Mouse (Mus musculus) stomach, postnatal 0 days (tissue): ENCODE measurements around the gene Sycp3. TPM values are rescaled to one million over a fixed set of nuclear protein-coding genes. Genes with fewer than 3 reads are reported as not detected.
A peak's percentile ranks its signal among the peaks of the same experiment; 100 is the strongest.

Experiments used
- ATAC-seq: fragments of 200-750 bp; cut with Nextera tagmentation; 2 replicates; pipeline ENCODE4 v1.8.0; 2017; ENCODE audit not compliant: low FRiP score, low TSS enrichment
- DNase-seq: peaks from one replicate; pipeline ENCODE4 v3.0.0-alpha.2; 2016; ENCODE audit warnings: low spot score
- H3K27ac ChIP-seq: fragments of 300-500 bp; sonication (generic); replicated peaks from 2 replicates; pipeline ENCODE4 v1.5.1; 2014; ENCODE audit warnings: mild to moderate bottlenecking, control low read depth
- H3K27me3 ChIP-seq: fragments of 300-500 bp; sonication (generic); 2 replicates; pipeline ENCODE4 v1.6.1; 2014; ENCODE audit warnings: low read length; ENCODE audit not compliant: control insufficient read depth, insufficient read depth
- H3K36me3 ChIP-seq: fragments of 300-500 bp; sonication (generic); 2 replicates; pipeline ENCODE4 v1.6.1; 2014; ENCODE audit warnings: low read length, mixed read lengths; ENCODE audit not compliant: control insufficient read depth, insufficient read depth
- H3K4me1 ChIP-seq: fragments of 300-500 bp; sonication (generic); replicated peaks from 2 replicates; pipeline ENCODE4 v1.6.1; 2014; ENCODE audit warnings: antibody characterized with exemption; ENCODE audit not compliant: control insufficient read depth, insufficient read depth
- H3K4me2 ChIP-seq: fragments of 300-500 bp; sonication (generic); replicated peaks from 2 replicates; pipeline ENCODE4 v1.6.1; 2014; ENCODE audit warnings: low read depth, mild to moderate bottlenecking, control low read depth, moderate library complexity
- H3K4me3 ChIP-seq: fragments of 300-500 bp; sonication (generic); 2 replicates; pipeline ENCODE4 v1.5.1; 2014; ENCODE audit warnings: low read depth, low read length, control low read depth
- H3K9ac ChIP-seq: fragments of 300-500 bp; sonication (generic); 2 replicates; pipeline ENCODE4 v1.6.1; 2014; ENCODE audit warnings: mild to moderate bottlenecking, low read length, control low read depth, mixed read lengths
- H3K9me3 ChIP-seq: fragments of 300-500 bp; sonication (generic); 2 replicates; pipeline ENCODE4 v1.6.1; 2016; ENCODE audit warnings: low read length; ENCODE audit not compliant: control insufficient read depth
- CTCF ChIP-seq: IDR thresholded peaks from 2 replicates; pipeline ENCODE4 v1.5.1; 2016; ENCODE audit warnings: antibody characterized with exemption, low read depth, mild to moderate bottlenecking, moderate library complexity
- EP300 ChIP-seq: optimal IDR thresholded peaks from 2 replicates; pipeline ENCODE3; 2016; ENCODE audit warnings: antibody characterized with exemption
- WGBS: fragments of 180-500 bp; shearing (Covaris S2); extraction: QIAGEN DNeasy Blood & Tissue Kit; methylation state at CpG from one replicate; pipeline ENCODE4 v1.1.7; 2014; 5-methylcytosine and 5-hydroxymethylcytosine counted together
- polyA plus RNA-seq: library from polyadenylated mRNA; unstranded; fragments of >200 nt; fragmentation: Nextera tagmentation; extraction: Ambion mirVana; gene quantifications from 2 replicates; pipeline ENCODE4 v1.2.1, GENCODE M21; 2015

Sycp3 gene
- polyA plus RNA-seq, 1 experiment from 2014 or later = 0.15 TPM

- 0 out of 2 replicates have a peak overlapping the region, but pooled peaks have one; percentile 18 for H3K9ac ChIP-seq
- H3K4me2 ChIP-seq = no peak overlapping the region
- no peaks in the 10 kb centered on the region for H3K27me3 ChIP-seq
- DNase-seq = peak; percentile 54
- no peaks in the 10 kb centered on the region for H3K9me3 ChIP-seq
- ATAC-seq = peak; percentile 78
- no peaks in the 10 kb centered on the region for H3K36me3 ChIP-seq
- H3K27ac ChIP-seq = no peak overlapping the region
- WGBS = 88% methylated on average over 2 of the region's 2 CpGs
- H3K4me1 ChIP-seq = no peaks in the 10 kb centered on the region
- no peak overlapping the region for H3K4me3 ChIP-seq
- TF ChIP-seq CTCF (peak; percentile 87), EP300 (no peak)
These were observed 33.1 kb upstream of the Sycp3 start for GRCm38 (mm10) chr10:88426158-88426816.

GRCm38 (mm10) chr10:88426896-88427295 lies 32.5 kb upstream of the Sycp3 start:
- DNase-seq (no peak), ATAC-seq (no peak)
- Histone ChIP-seq H3K9ac (0 out of 2 replicates have a peak overlapping the region, but pooled peaks have one; percentile 18), H3K4me1 (no peaks in the 10 kb centered on the region), H3K27me3 (no peaks in the 10 kb centered on the region), H3K4me2 (no peak overlapping the region), H3K9me3 (no peaks in the 10 kb centered on the region), H3K27ac (no peak overlapping the region), H3K4me3 (no peak overlapping the region), H3K36me3 (no peaks in the 10 kb centered on the region)
- TF ChIP-seq CTCF (no peak), EP300 (no peak)
- WGBS = 60% methylated on average over 5 of the region's 5 CpGs

DNA sequence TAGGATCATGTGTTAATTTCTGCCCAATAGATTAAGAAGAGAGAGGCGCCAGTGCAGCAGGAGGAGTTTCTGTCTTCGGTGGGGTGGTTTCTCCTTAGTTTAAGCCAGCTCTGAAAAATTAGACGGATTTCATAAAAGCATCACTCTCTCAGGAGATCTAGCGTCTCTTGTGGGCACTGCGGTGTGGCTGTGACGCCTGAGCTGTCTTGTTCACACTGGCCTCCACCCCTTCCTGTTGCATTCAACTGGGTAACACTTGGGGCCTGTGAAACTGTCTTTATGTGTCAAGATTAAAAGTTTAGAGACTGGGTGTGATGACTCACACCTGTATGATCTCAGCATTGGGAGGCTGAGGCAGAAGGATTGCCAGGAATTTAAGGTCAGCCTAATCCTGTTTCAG lies 31.4 kb upstream of the Sycp3 start:
- H3K27ac ChIP-seq = no peak overlapping the region
- DNase-seq = no peak
- no peaks in the 10 kb centered on the region for H3K27me3 ChIP-seq
- no peaks in the 10 kb centered on the region for H3K9me3 ChIP-seq
- TF ChIP-seq CTCF (no peak), EP300 (no peak)
- 83% methylated on average over 6 of the region's 6 CpGs for WGBS
- no peak overlapping the region for H3K9ac ChIP-seq
- no peaks in the 10 kb centered on the region for H3K4me1 ChIP-seq
- H3K36me3 ChIP-seq = 0 out of 2 replicates have a peak, but pooled peaks cover under 1% of the 10 kb centered on the region
- no peak overlapping the region for H3K4me2 ChIP-seq
- ATAC-seq = no peak
- H3K4me3 ChIP-seq = no peak overlapping the region

GRCm38 (mm10) chr10:88441224-88441623 lies 18.1 kb upstream of the Sycp3 start:
- Histone ChIP-seq H3K4me2 (no peak overlapping the region), H3K27me3 (no peaks in the 10 kb centered on the region), H3K4me3 (no peak overlapping the region), H3K27ac (no peak overlapping the region), H3K4me1 (no peaks in the 10 kb centered on the region), H3K36me3 (peaks cover 5% of the 10 kb centered on the region; the same call in 1 of the 2 replicates), H3K9me3 (no peaks in the 10 kb centered on the region), H3K9ac (no peak overlapping the region)
- ATAC-seq (no peak), DNase-seq (no peak)
- WGBS = 81% methylated on average over 6 of the region's 6 CpGs
- TF ChIP-seq CTCF (no peak), EP300 (no peak)

DNA sequence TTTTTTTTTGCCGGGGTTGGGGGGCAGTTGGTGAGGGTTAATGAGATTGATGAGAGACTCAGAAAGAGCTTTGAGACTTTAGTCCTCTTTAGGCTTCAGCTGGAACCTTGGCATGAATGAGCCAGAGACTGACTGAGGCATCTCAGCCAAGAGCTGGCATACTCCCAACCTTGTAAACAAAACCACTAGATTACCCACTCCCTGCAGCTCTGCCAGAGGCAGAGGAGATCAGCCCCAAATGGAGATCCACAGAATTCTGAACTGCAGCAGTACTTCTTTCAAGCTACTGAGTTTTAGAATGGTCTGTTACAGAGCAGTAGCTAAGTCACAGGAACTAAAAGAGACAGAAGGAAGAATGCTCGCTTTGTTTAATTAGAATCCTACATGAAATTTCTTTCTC lies 8.1 kb upstream of the Sycp3 start:
- no peaks in the 10 kb centered on the region for H3K9me3 ChIP-seq
- no peak overlapping the region for H3K4me3 ChIP-seq
- no peak overlapping the region for H3K4me2 ChIP-seq
- no peaks in the 10 kb centered on the region for H3K27me3 ChIP-seq
- no peak overlapping the region for H3K27ac ChIP-seq
- no peaks in the 10 kb centered on the region for H3K4me1 ChIP-seq
- no peak for DNase-seq
- TF ChIP-seq EP300 = no peak
- TF ChIP-seq CTCF = no peak
- H3K9ac ChIP-seq = no peak overlapping the region
- no peaks in the 10 kb centered on the region for H3K36me3 ChIP-seq
- 51% methylated on average over 2 of the region's 2 CpGs for WGBS
- no peak for ATAC-seq

- no peak overlapping the region for H3K4me3 ChIP-seq
- H3K4me2 ChIP-seq = no peak overlapping the region
- no peak overlapping the region for H3K9ac ChIP-seq
- H3K36me3 ChIP-seq = no peaks in the 10 kb centered on the region
- no peak for DNase-seq
- H3K27ac ChIP-seq = no peak overlapping the region
- WGBS = 64% methylated on average over 6 of the region's 6 CpGs
- TF ChIP-seq EP300 = no peak
- TF ChIP-seq CTCF = no peak
- no peaks in the 10 kb centered on the region for H3K4me1 ChIP-seq
- ATAC-seq = no peak
- H3K27me3 ChIP-seq = no peaks in the 10 kb centered on the region
- no peaks in the 10 kb centered on the region for H3K9me3 ChIP-seq
These were observed 7.4 kb upstream of the Sycp3 start for GRCm38 (mm10) chr10:88451990-88452389.
